Mouse (Mus musculus) T-helper 17 cell (primary cell): ENCODE results near the gene Sept12.

Source experiments
- in situ Hi-C, 2 experiments: fragments of 300-600 bp; cut with MboI, MseI; formaldehyde crosslinking; loops; 1 replicate in 1 of 2; 2 replicates in 1 of 2; pipeline ENCODE4 v1.15.1; 2025; ENCODE audit warnings: high pct_unique_total_duplicates in 2 of 2

Gene Sept12

GRCm38 (mm10) chr16:4978275-4979051 lies 19.2 kb downstream of the Sept12 start:
- in situ Hi-C loops, result loop anchor here in 1 of 2 experiments (25.0 kb wide), 1 partner anchor 634 kb away; no protein-coding TSS in a partner anchor

GRCm38 (mm10) chr16:4976180-4976579 lies 21.5 kb downstream of the Sept12 start:
- in situ Hi-C loops, result loop anchor here in 1 of 2 experiments (25.0 kb wide), 1 partner anchor 636 kb away; no protein-coding TSS in a partner anchor

GRCm38 (mm10) chr16:4974521-4974920 lies 23.1 kb downstream of the Sept12 start:
- in situ Hi-C loops, result no loop called here

GRCm38 (mm10) chr16:4971626-4972025 lies 26.0 kb downstream of the Sept12 start:
- in situ Hi-C loops, result no loop called here

- in situ Hi-C loops, result loop anchor here in 1 of 2 experiments (5.0 kb wide), 1 partner anchor 173 kb away; no protein-coding TSS in a partner anchor
These were observed 28.4 kb downstream of the Sept12 start for GRCm38 (mm10) chr16:4969055-4969843.

- in situ Hi-C loops, result loop anchor here in 1 of 2 experiments (5.0 kb wide), 1 partner anchor 174 kb away; no protein-coding TSS in a partner anchor
These were observed 29.2 kb downstream of the Sept12 start for GRCm38 (mm10) chr16:4968426-4968825.

GRCm38 (mm10) chr16:4965392-4966129 lies 32.1 kb downstream of the Sept12 start:
- in situ Hi-C loops, result loop anchor here in 1 of 2 experiments (5.0 kb wide), 1 partner anchor 177 kb away; no protein-coding TSS in a partner anchor

GRCm38 (mm10) chr16:4964731-4965391 lies 32.8 kb downstream of the Sept12 start:
- in situ Hi-C loops, result loop anchor here in 1 of 2 experiments (5.0 kb wide), 1 partner anchor 177 kb away; no protein-coding TSS in a partner anchor

GRCm38 (mm10) chr16:4963797-4964709 lies 33.6 kb downstream of the Sept12 start, which contains the start of gene Anks3:
Anks3 (minus strand) TSS chr16:4964205.
- in situ Hi-C loops, result no loop called here

- in situ Hi-C loops, result no loop called here
These were observed 34.3 kb downstream of the Sept12 start for GRCm38 (mm10) chr16:4963346-4963745.

GRCm38 (mm10) chr16:4960260-4960659 lies 37.4 kb downstream of the Sept12 start:
- in situ Hi-C loops, result no loop called here

GRCm38 (mm10) chr16:4957446-4957845 lies 40.2 kb downstream of the Sept12 start:
- in situ Hi-C loops, result no loop called here

GRCm38 (mm10) chr16:4956609-4957008 lies 41.0 kb downstream of the Sept12 start:
- in situ Hi-C loops, result no loop called here

- in situ Hi-C loops, result no loop called here
These were observed 50.3 kb downstream of the Sept12 start for GRCm38 (mm10) chr16:4947378-4947777.

GRCm38 (mm10) chr16:4946155-4946554 lies 51.5 kb downstream of the Sept12 start:
- in situ Hi-C loops, result no loop called here

- in situ Hi-C loops, result no loop called here
These were observed 52.2 kb downstream of the Sept12 start for GRCm38 (mm10) chr16:4945415-4945814.

- in situ Hi-C loops, result no loop called here
These were observed 54.2 kb downstream of the Sept12 start for GRCm38 (mm10) chr16:4943431-4943830.

GRCm38 (mm10) chr16:4942868-4943267 lies 54.8 kb downstream of the Sept12 start:
- in situ Hi-C loops, result no loop called here

- in situ Hi-C loops, result no loop called here
These were observed 56.6 kb downstream of the Sept12 start for GRCm38 (mm10) chr16:4941016-4941415.
